Mouse (Mus musculus): ENCODE data around the gene Ostf1. TPM values are rescaled to one million over a fixed set of nuclear protein-coding genes. Genes with fewer than 3 reads are reported as not detected.
A peak's percentile ranks its signal among the peaks of the same experiment; 100 is the strongest.

Ostf1 gene
- total RNA-seq, 2 experiments from 2014 or later: 29.2 to 30.5 TPM

DNA sequence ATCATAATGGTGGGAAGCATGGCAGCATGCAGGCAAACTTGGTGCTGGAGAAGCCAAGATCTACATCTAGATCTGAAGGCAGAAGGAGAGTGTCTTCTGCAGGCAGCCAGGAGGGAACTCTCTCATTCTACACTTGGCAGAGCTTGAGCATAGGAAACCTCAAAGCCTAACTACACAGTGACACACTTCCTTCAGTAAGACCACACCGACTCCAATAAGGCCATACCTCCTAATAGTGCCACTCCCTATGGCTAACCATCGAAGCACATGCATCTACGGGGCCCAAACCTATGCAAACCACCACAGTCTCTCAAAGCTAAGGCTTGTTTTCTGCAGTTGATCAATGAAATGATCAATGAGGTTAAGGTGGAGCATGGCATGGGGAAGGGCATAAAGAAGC is 55.7 kb downstream of the Ostf1 start:
- no peak for DNase-seq (ENCODE audit: extremely low spot score in 1 of 2, low spot score in 1 of 2)

- DNase-seq (ENCODE audit: extremely low spot score in 1 of 2, low spot score in 1 of 2): no peak
These were observed 57.7 kb downstream of the Ostf1 start for GRCm38 (mm10) chr19:18573907-18574306.

DNA sequence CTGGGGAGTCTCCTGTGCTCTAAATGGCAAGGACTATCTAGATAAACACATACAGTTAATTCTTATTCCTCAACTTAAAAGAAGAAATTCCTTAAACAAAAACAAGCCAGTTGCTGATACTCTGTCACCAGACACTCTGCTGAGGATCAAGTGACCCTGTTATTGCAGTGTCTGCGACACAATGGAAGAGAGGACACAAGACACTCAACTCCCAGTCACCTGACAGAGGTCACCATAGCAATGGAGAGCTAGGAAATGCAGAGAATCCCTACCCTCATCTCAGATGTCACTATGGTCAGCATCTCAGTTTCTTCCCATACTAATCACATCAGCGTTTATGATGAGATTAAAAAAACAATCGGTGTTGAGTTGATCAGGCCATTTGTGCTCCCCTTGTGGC is 58.2 kb downstream of the Ostf1 start:
- no peak for DNase-seq (ENCODE audit: extremely low spot score in 1 of 2, low spot score in 1 of 2)

- no peak for DNase-seq (ENCODE audit: extremely low spot score in 1 of 2, low spot score in 1 of 2)
These were observed 62.1 kb downstream of the Ostf1 start for GRCm38 (mm10) chr19:18569496-18569895.

DNA sequence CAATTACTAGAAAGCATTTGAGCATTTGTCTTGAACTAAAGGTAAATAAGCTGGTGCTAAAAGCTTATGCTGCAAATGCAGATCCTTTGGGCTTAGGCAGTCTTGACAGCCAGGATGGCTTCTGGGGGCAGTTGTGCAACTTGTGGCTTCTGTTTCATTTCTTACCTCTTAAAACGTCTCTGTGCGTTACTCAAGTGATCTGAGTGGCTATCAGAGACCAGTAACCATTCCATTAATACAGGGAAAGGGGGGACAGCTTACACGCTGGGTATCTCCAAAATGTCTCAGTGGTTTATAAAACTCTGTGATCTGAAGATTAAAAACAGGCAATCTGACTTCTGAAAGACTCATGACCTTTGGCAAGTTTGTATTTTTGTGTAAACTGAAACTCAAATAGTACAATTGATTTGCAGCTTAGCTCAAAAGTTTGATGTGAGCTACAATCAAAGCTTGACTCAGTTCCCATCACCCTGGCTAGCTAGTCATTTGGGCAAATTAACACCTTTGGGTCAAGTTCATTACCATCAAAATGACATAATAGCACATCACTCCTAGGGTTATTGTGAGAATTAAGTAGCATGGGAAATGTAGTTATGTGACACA is 62.7 kb downstream of the Ostf1 start:
- DNase-seq (ENCODE audit: extremely low spot score in 1 of 2, low spot score in 1 of 2): no peak

- DNase-seq (ENCODE audit: extremely low spot score in 1 of 2, low spot score in 1 of 2): no peak
These were observed 63.4 kb downstream of the Ostf1 start for GRCm38 (mm10) chr19:18567936-18568827.

GRCm38 (mm10) chr19:18567501-18567900 is 64.1 kb downstream of the Ostf1 start:
- no peak for DNase-seq (ENCODE audit: extremely low spot score in 1 of 2, low spot score in 1 of 2)

GRCm38 (mm10) chr19:18557708-18558107 is 73.9 kb downstream of the Ostf1 start:
- no peak for DNase-seq (ENCODE audit: extremely low spot score in 1 of 2, low spot score in 1 of 2)

DNA sequence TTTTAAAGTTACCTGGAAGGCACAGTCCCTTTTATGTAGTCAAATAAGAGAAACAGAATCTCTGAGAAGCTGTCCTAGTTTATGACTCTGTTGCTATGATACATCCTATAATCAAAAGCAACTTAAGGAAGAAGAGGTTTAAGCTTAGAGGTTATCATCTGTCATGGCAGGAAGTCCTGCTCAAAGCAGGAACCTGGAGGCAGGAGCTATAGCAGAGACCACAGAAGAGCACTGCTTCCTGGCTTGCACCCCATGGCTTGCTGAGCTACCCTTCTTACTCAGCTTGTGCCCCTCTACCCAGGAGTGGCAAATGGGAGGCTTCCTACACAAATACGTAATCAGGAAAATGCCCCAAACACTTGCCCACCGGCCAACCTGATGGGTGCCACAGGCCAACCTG is 76.0 kb downstream of the Ostf1 start:
- no peak for DNase-seq (ENCODE audit: extremely low spot score in 1 of 2, low spot score in 1 of 2)

DNA sequence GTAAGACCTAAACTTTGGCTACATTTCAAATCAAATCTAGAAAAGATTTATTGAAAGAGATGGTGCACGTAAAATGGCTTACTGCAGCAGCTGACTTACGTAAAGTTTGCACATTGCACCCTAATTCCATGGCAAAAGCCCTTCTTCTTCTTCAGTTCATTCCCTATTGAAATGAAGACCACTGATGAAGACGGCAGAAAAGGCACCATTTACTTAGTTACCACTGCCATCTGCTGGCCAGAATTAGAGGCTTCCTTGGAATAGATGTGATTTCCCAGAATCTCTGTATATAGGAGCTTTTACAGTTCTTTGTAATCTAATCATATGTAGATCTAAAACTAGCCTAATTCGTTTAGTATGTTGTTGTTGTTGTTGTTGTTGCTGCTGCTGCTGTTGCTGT is 83.0 kb downstream of the Ostf1 start:
- DNase-seq (ENCODE audit: extremely low spot score in 1 of 2, low spot score in 1 of 2): peak; percentile 45 to 80

Other genes starting within 250 kb of the Ostf1 start
- gene Nmrk1, start 127 bp upstream of the Ostf1 start, total RNA-seq (2021): 1 to 10 TPM; 6.5 to 7.2 TPM
- 10 to 100 TPM; 10.8 to 15.0 TPM for gene Carnmt1, start 38.9 kb upstream of the Ostf1 start, total RNA-seq (2021)
- gene D030056L22Rik, start 81.4 kb upstream of the Ostf1 start, total RNA-seq (2021): 10 to 100 TPM; 20.6 to 23.5 TPM
- gene Trpm6, start 118.2 kb upstream of the Ostf1 start, total RNA-seq (2021): under 1 TPM; 0.17 to 0.28 TPM

All from layer of hippocampus, postnatal 25 days (tissue).